Mouse (Mus musculus) heart, adult 8-10 months (tissue): ENCODE data around the gene Mndal. TPM values are rescaled to one million over a fixed set of nuclear protein-coding genes. Genes with fewer than 3 reads are reported as not detected.
A peak's percentile ranks its signal among the peaks of the same experiment; 100 is the strongest.
"Not testable (repeated sequence)": the region's sequence is repeated elsewhere in the genome, so short reads cannot be mapped to it uniquely, and the experiment has no call there.

Source experiments
- DNase-seq: peaks from one replicate; pipeline ENCODE4 v3.0.0; 2022; ENCODE audit warnings: low spot score
- total RNA-seq, 4 experiments: library from RNA; stranded (reverse); gene quantifications; 2 replicates each; pipeline ENCODE4 v1.2.4; 2022

The Mndal gene
- 10 to 100 TPM in 3 of 4 experiments, 1 to 10 TPM in 1; 8.1 to 16.2 (median 12.3) TPM for total RNA-seq

DNA sequence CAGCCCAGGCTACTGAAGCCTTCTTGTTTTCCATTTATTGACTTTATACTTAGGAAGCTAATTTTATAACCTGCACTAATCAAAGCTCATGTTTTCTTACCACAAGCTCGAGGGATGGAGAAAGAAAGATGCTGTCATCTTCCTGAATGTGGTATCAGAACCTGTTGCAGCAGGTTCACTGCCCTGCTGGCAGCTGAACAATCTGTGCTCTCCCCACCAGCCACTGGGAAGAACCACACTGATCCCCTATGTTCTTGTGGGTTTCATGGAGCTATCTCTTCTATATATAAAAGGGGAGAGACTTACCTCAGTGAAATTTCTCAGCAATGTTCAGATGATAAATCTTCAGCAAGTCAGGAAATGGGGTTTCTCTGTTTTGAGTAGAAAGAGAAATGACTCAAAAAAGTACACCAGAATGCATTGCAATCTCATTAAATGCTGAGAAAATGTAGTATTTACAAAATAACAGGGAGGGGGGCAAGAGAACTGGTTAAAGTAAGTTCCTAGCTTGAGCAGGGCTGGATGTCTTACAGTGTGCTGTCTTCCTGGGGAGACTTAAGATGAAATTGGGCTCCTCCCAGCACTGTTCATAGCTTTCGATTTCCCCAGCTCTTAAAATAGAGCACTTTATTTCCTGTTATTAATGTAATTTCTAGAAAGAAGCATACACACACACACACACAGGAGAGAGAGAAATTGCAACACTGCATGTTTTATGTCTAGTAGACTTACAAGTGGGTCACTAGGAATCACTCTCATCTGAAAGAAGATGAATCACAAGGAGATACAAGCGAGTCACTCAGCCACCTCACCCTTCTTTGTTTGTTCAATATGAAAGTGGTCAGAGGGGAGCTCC lies at the start of gene Mndal, which contains the start of gene Ifi203:
Gene Mndal (minus strand): TSS at position 568 of the 856 bp plus-strand sequence.
Gene Ifi203 (minus strand): TSS at position 749 of the 856 bp plus-strand sequence.
- DNase-seq, result peak; percentile 50

DNA sequence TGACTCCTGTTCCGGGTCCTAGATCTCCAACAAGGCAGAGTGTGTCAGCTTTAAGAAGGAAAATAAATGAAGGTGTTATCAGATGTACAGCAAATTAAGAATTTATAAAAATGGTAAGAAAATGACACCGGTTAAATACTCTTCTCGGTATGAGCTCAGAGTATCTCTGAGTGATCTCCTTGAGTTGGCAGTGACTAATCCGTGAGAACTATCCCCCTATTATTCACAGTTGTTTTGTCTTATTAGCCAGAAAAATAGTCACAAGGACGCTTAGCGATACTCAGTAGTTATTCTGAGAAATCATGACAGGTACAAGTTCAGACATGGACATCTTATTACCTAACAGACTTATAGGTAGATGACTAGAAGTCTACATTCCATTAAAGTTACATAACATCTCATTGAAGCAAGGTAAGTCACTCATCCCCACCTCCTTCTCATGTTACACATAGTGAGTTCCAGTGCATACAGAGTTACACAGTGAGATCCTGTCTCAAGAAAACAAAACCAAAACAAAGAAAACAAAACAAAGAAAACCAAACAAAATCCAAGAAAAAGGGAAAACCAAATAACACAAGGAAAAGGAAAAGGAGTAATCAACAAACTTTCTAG lies 40.5 kb upstream of the Mndal start, which contains the start of gene Ifi202b:
Gene Ifi202b (minus strand): TSS at position 51 of the 612 bp plus-strand sequence.
- not testable (repeated sequence) for DNase-seq

DNA sequence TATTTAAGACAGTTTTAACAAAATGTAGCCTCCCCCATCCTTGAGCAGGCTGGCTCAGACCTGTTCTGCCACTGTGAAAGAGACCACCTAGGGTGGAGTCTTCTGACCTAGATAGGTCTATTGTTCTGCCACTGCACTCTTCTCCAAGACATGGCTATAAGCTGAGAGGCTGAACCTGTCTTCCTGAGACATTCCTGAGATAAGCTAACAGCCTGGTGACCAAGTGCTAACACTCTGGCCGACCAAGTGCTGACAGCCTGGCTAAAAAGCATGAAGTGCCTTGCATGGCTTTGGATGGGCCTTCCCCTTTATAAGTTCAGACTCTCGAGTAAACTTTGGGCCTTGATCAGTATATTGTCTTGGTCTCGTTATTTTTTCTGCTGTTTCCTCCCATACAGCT lies 38.7 kb upstream of the Mndal start:
- DNase-seq, result not testable (repeated sequence)

DNA sequence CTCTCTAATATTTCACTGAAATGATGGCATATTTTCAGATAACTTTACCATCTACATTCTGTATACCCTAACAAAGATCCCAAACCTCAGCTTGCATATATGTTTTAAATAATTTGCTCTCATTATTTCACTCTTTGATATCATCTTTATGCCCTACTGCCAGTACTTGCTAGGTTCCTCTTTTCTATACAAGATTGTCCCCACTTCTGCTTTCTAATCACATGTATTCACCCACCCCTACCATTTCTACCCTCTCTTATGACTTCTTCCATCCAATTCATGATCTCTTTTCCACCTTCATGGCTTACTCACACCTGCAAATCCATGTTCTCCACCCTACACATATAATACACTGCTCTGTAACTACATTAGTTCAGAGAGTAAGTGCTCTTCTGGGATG lies 35.3 kb upstream of the Mndal start:
- DNase-seq, result no peak

DNA sequence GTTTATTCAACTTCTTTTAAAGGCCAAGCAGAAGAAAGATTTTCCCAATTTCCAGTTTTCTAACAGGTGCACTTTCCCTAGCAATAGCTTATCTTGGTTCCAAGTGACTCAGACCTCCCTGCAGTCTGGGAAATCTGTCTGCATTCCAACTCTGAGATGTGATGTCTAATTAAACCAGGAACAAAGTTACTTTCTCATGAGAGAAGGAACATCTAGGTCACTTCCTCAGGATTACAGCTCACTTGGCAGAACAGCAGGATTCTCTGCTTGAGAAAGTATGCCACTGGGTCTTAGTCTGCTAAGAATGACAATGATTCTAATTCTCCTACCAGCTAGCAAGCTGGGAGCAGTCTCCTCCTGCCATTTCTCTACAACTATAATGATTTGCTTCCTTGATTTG lies 30.8 kb upstream of the Mndal start:
- peak; percentile 54 for DNase-seq

DNA sequence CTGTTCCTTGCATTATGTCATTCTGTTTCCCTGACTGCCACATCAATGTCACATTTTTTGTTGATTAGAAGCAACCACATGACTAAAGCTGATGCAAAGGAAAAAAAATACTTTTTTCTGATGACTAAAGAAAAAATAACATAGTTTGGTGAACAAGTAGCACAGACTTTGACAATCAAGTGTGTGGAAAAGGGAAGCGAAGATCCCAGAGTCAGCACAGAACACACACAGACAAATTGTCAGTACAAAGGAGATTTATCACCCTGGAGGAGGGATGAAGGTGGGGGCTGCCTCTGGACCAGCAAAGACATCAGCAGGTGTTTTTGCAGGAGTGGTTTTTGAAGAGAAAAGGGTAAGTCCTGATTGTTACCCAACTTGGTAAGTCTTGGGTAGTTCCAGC lies 19.2 kb upstream of the Mndal start:
- peak; percentile 12 for DNase-seq

DNA sequence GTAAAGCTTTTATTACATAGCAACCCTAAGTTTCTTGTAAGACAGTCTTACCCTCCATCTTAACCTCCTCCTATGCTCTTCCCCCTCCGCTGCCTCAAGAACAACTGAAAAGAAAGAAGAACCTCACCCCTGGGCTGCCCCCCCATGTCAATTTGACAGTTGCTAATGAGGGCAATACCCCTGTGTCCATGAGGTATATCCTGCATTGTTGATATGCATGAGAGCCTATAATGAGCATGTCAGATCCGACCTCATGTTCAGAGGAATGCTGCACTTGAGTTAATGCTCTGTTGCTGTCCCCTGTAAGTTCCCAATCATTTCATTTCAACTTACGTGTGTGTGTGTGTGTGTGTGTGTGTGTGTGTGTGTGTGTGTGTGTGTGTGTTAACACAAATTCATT lies 17.7 kb upstream of the Mndal start:
- DNase-seq, result not testable (repeated sequence)

DNA sequence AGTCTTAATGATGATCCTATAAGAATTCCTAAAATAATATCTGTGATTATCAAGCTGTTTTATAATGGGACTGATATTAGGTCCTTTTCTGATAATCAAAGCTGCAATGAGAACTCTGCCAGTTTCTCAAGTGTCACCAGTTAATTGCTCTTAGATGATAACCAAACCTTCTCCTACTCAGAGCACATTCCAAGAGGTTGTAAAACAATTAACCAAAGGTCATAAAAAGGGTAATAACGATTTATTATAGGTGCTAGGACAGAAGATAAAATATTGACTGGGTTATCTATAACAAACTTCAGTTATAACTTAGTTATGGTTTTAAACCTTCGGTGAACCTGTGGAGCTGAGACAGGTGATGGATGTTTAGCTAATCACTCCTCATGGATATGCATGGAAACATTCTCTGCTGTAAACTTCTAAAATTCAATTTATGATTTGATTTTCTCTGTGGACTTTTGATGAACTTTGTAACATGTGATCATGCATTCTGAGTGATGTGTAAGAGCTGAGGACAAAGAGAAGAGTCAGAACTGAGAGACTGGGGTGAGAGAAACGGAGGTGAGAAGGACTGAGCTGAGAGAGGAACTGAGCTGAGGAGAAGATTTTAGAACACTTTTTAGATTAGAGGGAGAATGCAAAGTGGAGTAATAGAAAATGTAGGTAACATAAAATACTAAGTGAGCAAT lies 13.7 kb upstream of the Mndal start:
- not testable (repeated sequence) for DNase-seq

DNA sequence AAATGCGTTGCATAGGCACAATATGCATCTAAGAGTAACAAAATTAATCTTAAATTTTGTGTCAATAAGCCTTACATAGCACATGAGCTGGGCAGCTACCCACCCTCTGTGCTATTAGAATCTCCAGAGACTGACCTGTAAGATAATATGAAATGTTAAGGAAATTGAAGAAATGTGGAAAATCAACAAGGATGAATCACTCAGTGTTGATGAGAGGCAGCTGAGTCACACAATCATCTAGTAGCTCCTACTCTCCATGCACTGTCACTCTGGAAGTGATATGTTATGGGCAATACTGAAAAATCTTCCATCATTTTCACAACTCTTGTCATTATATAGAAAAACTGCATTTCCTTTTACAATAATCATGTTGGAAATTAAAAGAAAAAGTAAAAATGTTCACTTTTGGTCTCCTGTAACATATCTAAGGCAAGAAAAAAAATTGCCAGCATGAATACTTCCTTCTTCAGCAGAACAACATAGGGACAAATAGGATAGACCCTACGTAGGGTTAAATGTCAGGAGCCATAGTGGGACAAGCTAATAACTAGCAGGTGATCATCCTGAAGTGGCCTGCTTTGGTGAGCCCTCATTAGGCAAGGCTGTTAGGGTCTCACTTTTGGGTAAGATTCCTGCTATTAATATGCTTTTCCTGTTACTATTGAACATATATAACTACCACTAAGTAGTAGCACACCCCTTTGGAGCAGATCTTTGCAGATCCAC lies 12.9 kb upstream of the Mndal start:
- DNase-seq, result no peak

DNA sequence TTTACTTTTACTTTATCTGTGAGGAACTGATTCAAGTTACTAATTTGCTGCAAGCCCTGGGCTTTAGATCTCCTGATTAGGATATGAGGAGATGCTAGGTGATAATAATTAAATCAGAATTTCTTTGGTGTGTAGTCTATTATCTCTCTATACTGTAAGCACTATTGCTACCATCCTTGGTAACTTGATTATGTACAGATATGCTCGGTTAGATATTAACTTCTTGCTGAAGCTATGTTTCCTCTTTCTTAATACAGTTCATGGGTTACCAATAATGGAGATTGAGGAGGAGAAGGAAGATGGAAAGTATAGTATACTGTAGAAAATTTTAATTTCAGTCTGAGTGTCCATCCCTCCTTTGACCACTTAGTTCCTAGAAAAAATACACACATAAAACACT lies 11.3 kb upstream of the Mndal start:
- DNase-seq, result no peak

DNA sequence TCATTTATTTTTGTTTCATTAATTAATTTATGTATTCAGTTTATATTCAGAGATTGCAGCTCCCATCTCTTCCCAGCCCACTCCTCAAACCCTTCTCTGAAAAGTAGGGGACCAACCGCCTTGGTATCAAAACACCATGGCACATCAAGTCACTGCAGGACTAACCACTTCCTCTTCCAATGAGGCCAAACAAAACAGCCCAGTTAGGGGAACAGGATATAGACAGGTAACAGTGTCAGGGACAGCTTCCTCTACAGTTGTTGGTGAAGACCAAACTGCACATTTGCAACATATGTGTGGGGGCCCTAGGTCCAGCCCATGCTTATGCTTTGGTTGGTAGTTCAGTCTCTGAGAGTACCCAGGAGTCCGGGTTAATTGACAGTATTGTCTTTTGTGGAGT lies 6.8 kb upstream of the Mndal start:
- not testable (repeated sequence) for DNase-seq

DNA sequence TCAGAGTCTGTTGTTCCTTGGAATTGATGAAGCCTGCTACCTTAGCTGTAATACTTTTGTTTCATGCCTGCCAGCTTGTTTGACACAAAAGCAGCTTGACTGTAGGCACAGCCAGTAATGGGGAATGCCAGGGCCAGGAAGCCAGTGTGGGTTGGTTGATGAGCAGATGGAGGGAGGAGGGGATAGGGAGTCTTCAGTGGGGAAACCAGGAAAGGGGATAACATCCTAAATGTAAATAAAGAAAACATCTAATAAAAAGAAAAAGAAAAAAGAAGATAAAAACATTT lies 432 bp upstream of the Mndal start:
- not testable (repeated sequence) for DNase-seq

DNA sequence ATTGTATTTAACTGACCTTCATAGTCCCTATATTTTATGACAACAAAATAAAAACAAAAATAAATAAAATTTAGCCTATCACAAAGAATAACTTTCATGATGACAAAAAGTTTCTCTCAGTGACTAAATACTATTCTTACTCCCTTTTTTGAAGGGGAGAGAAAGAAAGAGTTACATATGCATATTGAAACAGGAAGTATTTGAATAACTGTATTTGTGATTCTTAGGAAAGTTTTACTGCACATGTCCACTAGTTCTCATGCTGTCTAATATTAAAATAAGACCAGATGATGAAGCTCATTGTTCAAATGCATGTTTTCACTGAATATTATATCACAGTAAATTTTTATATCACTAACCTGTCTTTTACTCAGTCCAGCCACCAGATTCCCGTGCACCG lies 769 bp downstream of the Mndal start:
- peak; percentile 4 for DNase-seq

DNA sequence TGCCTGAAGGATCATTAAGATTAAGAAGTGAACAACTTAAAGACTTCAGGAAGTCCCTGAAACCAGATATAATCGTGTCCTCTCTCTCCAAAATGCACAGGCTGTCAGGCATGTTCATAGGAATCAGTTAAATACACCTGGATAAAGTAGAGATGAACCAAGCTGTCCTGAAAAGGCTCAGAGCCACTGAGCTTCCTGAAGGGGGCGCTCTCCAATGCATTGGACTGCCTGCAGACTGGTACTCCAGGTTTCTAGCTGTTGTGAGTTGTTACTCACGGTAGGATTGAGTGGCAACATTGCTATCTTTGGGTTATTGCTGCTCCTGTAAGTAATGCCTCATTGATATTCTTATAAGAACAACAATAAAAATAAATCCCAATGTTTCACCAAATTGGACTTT lies 23.0 kb downstream of the Mndal start:
- DNase-seq, result not testable (repeated sequence)

DNA sequence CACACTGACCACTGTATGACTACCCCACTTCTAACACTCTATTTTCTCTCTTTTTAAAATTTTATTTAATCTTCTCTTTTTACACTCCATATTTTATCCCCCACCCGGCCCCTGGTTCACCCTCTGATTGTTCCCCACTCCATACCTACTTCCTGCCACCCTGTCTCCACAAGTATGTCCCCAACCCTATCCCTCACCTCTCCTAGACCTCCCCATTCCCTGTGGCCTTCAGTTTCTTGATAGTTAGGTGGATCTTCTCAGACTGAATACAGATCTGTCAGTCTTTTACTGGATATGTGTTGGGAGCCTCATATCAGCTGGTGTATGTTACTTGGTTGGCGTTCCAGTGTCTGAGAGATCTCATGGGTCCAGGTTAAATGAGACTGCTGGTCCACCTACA lies 27.7 kb downstream of the Mndal start:
- no peak for DNase-seq

DNA sequence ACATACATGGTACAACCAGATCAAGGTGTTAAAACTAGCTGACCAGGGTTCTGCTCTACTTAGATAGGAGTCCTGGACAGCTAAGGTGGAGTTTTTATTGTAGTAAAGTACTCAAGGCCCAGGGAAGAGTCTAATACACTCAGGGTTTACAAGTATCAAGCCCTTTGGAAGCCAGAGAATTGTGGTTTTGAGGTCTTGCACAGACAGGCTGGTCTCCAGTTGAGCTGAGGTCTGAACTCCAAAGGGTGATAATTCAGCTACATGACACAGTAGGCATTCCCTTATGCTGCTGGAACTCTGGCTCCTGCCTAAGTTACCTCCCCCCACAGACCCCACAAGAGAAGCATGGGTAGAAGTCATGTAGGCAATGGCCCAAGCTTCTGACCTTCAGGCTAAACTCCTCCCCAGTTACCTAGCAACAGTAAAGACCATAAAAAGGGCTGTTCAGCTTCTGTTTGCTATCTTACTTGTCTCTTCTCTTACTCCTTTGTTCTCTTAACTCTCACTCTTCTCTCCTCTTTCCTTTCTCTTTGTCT lies 29.0 kb downstream of the Mndal start:
- not testable (repeated sequence) for DNase-seq

DNA sequence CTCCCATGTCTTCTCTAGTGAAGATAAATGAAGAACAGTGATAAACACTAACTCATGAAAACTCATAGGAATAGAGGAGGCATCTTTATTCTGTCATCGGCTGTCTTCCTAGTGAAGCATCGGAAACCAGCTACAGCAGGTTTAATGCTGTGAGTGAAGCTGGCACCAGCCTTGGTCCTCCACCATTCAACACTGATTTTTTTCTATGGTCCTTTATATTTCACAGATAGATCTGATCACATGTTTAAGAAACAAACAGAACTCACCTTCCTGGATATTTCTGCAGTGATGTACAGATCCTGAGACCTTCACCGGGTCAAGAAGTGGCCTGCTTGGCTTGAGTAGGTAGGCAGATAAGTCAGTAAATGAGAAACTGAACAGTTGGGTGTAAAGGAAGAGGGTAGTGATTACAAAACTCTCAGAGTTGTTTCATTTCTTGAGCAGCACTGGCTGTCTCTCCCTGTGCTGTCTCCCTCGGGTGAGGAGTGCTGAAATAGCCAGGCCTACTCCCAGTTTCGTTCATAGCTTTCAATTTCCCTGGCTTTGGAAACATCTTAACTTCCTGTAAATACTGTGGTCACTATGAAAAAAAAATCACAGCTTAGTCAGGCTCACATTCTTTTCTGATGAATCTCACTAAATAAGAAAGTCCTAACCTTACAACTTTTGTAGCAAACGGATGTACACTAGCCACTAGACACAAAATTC lies 29.6 kb downstream of the Mndal start, which contains the start of gene Ifi211:
Gene Ifi211 (minus strand): TSS at position 499 of the 708 bp plus-strand sequence.
- peak; percentile 80 for DNase-seq

DNA sequence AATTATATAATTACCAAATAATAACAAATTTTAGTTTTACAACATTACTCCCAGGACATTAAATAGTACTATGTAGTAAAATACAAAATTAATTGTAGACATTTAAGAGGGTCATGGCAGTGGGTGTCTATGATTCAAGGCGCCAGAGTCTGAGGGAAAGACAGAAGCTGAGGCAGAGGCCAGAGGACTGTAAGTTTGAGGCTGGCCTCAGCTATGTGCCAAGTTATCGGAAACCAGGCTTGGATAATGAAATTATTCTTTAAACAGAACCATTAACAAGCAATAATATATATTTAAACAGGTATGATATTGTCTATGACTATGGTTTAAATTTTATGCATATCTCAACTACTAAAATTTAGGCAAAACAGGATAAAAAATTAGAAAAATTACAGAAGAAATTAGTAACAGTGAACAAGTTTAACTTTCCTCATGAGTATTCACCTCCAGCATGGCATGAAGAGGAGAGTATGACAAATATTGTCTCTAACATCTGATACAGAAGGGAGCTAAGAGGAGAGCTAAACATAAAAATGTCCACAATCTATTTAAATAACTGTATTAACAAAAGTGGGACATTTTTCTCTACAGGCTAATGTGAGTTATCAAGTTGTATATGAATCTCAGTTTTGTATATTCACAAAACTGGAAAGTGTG lies 30.4 kb downstream of the Mndal start:
- no peak for DNase-seq

DNA sequence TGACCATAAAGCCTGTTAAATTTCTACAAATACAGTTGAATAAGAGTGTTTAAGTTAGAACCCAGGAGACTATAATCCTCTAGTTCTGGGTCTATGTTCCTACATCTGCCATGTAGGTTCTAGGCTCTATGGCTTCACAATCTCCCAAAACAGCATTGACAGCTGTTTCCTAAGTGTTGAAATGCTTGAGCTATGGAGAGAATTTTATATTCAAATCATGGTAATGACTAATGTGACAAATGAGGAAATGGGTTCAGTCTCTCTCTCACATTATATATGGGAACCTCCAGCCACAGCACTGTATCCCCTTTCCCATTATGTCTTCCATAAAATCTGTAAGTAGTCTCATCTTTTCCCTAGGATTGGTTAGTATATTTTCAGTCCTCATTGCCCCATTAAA lies 33.9 kb downstream of the Mndal start:
- not testable (repeated sequence) for DNase-seq

DNA sequence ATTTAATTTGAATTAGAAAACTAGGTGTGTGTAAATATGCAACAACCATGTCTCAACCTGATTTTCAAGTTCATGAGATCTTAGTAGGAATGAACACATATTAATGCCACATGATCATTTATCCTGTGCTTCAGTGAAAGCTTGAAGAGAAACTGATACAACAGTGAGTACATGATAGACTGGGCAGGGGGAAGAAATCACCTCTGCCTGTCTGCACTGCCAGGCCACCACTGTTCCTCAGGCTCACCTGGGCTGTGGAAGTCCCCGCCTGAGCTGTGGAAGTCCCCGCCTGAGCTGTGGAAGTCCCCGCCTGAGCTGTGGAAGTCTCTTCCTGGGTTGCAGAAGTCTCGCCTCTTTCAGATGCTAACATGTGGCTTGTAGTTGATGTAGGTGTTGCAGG lies 36.4 kb downstream of the Mndal start:
- DNase-seq, result not testable (repeated sequence)
